Mouse (Mus musculus) forelimb bud, embryonic 11.5 days (tissue): ENCODE data around the gene Coq5.
"Not testable (repeated sequence)": the region's sequence is repeated elsewhere in the genome, so short reads cannot be mapped to it uniquely, and the experiment has no call there.

Experiments used
- DNase-seq: peaks from one replicate; pipeline ENCODE4 v3.0.0-alpha.2; 2012; ENCODE audit warnings: low read depth, low spot score

Gene Coq5

DNA sequence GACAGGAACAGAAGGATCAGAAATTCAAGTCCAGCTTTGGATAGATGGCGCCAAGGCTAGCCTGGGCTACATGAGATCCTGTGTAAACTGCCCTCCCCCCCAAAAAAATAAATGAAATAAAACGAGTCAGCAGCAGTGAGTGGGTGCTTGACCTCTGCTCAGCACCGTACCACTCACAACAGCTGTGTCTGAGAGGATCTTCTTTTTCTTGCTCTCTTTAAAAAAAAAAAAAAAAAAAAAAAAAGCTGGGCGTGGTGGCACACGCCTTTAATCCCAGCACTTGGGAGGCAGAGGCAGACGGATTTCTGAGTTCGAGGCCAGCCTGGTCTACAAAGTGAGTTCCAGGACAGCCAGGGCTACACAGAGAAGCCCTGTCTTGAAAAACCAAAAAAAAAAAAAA lies 22.7 kb downstream of the Coq5 start:
- DNase-seq = not testable (repeated sequence)

DNA sequence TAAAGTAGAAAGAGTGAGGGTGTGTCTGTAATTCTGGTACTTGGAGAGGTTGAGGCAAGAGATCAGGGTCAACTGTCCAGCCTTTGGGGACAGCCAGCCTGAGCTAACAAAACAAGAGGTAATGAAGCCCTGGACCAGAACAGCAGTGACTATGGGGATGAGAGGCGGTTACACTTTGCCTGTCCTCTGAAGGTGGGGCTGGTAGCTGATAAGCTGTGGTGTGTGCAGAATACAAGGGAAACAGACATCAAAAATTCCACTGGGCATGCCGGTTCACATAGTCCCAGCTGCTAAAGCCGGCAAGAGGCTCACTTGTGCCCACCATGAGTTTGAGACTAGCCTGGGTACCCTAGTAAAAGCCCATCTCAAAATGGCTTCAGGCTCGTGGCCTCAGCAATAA lies 32.9 kb downstream of the Coq5 start:
- DNase-seq = no peak

DNA sequence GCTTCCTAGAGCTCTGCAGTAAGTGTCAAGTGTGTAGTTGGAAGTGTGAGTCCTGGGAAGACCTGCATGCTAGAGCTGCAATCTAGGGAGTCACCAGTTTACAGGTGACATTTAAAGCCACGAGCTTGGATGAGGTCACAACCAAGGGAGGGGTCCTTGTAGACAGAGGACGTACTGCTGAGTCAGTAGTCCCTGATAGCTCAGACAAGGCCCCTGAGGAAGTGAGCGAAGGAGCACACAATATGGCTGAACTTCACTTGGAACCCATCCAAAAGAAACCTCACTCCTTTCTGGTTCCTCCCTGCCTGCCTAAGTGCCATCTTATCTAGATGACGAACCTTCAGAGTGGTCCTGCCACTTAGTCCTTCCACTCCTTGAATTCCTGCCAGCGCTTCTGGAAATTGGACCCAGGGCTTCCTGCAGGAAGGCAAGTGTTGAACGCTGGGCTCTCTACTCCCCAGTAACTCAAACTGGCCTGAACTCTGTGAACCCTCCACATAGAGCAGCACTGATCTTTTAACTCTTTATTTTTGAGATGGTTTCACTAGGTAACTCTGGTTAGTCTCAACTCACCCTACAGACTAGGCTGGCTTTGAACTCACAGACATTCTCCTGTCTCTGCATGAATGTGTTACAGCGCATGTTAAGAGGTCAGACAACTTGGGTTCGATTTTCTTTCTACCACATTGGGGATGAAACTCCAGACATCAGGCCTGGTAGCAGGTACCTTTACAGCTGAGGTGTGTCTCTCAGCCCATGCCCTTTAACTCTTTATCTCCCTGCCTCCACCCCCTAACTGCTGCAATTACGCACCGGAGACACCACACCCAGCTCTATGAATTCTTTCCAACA lies 33.6 kb downstream of the Coq5 start:
- no peak for DNase-seq

DNA sequence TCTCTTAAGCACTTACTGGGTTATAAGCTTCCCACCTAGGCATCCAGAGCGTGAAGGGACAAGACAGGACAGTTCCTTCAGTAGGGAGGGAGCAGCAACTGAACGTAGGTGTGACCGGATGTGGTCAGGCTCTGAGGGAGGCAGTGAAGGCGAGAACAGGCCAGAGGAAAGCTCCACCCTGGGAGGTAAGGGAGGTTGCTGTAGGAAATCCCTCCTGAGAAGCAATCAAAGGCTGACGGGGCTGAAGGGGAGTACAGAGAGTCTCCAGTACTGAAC lies 34.1 kb downstream of the Coq5 start:
- no peak for DNase-seq

DNA sequence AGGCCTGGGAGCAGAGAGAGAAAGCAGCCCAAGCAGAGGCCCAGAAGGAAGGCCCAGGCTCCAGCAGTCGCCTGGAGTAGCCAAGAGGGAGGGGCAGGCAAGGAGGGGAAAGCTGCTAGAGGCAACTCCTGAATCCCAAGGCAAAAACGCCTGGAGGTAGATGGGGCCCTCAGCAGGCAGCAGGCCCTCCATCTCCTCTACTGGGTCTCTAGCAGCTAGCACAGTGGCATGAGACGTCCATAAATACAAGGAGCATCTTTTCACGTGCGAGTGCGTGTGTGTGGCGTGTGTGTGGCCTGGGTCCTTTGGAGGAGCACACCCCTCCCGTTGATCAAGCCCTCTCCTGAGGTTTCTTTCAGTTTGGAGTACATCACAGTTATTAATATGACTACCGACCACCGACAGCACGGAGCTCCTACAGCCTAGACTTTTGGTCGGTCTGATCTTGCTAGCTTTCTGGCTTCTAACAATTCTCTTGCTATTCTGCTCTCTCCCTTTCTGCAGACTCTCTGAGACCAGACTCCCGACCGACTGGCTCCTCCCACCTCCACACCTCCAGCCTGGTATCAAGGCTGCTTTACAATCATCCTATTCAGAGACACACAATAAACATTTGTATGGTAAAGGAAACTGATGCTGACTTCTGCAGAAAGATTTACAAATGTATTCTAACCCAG lies 37.6 kb downstream of the Coq5 start:
- peak; percentile 35 for DNase-seq

DNA sequence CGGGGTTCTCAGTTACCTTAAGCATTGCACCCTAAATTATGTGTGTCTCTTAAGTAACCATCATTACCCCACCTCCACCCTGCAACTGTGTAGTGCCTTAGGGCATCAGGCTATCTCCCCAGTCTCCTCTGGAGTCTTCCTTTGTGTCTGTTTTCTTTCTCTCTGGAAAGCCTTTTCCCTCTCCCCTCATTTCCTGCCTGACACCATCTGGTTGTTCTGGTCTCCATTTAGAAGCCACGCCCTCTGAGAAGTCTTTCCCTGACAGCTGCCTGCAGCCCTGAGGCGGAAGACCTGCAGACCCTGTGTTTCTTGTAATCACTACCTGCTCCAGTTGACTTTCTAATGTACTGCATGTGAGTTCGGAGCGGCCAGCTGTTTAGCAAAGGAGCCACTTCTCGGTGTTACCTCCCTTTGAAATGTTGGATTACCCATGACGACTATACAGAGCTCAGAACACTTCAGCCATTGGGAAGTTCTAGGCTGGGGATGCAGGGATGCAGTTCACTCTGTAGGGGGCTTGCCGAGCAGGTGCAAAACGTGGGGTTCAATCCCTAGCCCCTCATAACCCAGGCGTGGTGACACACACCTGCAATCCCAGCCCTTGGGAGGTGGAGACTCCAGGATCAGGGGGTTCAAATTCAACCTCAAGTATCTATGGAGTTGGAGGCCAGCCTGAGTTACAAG lies 38.3 kb downstream of the Coq5 start:
- peak; percentile 85 for DNase-seq

DNA sequence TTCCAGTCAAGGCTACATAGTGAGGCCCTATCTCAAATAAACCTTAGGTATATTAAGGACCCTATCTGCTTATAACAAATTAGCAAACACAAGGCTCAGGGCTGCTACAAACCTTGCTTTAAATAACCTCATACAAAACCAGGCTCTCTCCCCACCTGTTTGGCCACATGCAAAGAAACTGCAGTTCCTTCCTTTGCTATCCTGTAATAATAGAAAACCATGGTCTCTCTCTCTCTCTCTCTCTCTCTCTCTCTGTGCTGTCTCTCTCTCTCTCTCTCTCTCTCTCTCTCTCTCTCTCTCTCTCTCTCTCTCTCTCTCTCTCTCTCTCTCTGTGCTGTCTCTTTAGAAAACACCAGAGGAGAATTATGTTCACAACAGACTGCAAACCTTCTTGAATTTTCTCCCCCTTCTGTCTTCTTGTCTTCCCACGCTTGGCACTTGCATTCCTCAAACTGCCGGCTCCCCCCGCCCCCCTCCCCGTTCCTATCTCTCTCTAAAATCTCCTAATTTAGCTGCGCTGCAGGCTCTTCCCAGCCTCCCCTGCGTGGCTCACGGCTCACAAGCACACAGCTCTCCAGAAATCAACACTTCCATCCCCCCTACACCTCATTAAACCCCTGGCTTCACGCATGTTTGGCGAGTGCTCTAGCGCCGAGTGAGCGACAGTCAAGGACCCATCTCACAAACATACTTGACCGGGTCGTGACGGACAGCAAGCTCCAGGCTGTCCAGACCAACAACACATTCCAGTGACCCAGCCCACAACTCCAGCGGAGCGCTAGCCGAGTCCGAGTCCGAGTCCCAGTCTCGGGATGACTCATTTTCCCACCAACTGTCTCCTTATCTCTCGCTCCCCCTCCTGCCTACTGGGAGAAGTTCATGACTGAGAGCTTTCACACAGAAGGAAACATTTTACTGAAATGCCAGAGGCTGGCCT lies 39.8 kb downstream of the Coq5 start:
- DNase-seq = peak; percentile 40

DNA sequence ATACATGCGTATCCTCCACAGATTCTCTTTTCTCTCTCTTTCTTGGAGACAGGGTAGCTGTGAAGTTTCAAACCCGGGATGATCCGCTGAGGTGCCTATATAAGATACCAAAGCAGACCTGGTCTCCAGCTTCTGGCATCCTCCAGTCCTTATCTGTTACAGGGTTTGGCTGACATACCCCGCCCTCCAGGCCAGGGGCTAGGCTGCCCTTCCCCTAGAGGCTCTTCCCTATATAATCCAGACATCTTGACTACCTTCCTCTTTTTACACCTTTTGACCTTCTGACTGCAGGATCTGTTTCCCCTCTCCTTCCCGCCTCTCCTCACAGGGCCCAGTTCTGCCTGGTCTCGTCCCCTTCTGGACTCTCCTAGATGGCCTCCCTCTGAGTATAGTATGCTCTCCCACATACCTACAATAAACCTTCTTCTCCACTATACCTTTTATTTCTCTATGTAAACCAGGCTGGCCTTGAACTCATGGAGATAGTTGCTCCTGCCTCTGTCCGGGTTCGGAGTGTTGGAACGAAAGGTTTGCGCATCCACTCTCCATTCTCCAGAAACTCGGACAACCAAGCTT lies 46.9 kb downstream of the Coq5 start:
- DNase-seq = no peak

DNA sequence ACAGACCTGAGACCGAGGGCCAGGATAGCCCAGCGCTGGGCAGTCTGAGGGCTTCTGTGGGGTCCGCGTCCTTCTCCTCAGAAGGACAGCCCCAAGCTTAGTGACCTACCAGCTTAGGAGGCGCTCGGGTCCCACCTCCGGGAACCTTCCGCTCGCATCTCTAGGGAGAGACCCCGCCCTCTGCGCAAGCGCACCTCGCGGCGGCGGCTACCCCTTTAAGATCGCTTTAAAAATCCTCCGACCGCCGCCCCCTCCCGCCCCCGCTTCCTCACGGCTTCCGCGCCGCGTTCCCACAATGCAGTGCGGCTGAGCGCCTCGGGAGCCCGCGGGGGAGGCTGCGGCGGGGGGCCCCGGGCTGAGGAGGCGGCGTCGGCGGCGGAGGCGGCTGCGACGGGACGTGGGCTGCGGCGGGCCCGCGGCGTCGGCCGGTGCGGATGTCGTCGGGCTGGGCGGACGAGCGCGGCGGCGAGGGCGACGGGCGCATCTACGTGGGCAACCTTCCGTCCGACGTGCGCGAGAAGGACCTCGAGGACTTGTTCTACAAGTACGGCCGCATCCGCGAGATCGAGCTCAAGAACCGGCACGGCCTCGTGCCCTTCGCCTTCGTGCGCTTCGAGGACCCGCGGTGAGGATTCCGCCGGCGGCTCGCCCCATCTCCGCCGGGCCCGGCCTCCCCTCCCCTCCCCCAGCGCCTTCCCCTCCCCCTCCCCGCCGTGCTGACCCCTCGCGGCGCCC lies 47.6 kb downstream of the Coq5 start, which contains the start of gene Srsf9:
Gene Srsf9 (plus strand): TSS at position 303 of the 735 bp plus-strand sequence.
- DNase-seq = peak; percentile 92

DNA sequence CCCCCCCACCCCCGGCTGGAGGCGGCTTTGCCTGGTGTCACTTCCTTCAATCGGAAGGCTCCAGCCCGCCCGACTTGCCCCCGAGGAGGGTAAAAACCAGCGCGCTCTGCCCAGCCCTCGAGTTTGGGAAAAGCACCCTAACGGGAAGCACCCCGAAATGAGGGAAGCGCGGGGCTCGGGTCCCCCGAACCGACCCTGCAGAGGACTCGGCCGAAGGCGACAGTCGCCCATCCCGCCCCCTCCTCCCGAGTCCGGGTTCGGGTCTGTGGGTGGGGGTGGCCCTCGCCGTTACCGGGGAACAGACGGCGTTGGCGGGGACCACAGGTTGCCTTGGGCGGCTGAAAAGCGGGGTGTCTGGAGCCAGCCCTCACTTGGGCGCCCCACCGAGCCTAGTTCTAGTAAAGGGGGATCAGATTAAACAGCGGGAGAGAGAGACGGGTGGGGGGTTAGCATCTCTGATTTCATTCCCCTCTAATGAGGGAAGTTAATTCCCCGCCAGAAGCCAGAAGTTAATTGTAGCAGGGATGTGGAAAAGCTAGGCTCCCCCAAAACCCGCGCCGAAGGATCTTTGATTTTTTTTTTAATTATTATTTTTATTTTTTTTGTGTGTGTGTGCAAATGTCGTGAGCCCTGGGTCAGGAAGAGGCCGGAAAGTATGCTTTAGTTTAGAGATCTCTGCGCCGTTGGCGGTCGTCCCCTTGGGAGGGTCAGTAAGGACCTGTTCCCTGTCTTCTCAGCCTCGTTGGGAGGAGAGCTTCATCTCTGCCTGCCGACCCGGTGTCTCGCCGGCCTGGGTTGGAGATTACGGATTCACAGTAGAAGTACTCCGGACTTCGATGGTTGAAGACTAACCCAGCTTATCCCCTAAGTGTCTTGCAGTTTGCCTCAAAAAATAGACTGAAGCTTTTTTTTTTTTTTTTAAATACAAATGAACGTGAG lies 48.4 kb downstream of the Coq5 start:
- no peak for DNase-seq

DNA sequence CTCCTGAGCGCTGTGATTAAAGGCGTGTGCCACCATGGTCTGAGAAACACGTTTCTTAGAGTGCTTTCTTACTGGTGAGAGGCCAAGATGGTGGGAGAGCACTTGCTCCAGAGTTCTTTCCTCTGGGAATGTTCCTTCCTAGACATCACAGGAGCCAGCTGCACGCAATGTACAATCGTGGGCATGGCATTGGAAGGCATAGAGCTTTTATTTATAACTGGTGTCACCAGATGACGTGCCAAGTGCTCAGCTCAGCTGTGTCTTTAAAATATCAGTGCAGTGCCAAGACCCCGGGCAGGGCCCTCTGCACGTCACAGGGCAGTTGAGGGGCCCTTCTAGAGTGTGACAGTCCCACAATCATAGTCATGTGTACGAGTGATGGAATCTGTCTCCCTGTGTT lies 51.5 kb downstream of the Coq5 start:
- no peak for DNase-seq

DNA sequence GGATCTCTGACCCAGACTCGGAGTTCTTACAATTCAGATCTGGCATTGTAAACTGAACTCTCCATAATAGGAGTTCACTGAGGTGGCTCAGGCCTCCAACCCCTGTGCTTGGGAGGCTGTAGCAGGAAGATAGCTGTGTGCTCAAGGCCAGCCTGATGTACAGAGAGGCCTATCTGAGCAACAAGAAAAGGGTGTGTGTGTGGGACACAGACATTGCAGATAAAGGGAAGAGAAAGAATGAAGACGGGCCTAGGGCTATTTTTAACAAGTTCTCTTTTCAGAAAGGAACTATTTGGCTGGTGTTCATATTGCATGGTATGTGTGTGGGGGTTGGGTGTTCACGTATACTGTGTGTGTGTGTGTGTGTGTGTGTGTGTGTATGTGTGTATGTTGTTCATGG lies 54.2 kb downstream of the Coq5 start:
- DNase-seq = no peak

DNA sequence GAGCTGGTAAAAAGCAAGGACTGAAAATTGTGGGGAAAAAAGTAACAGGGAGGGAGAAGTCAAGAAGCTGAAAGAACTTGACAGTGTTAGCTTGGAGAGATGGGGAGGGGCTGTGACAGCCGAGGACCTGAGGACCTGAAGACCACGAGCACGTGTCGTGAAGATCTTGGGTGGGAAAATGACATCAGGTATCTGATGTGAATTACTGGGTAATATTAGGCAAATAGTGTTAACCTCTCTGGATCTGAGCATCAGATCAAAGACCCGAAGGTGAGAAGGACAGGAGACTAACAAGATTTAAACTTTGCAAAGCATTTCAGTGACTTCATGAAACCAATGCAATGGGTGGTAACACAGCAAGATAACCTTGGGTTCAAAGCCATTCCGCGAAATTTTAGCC lies 60.5 kb downstream of the Coq5 start:
- no peak for DNase-seq

DNA sequence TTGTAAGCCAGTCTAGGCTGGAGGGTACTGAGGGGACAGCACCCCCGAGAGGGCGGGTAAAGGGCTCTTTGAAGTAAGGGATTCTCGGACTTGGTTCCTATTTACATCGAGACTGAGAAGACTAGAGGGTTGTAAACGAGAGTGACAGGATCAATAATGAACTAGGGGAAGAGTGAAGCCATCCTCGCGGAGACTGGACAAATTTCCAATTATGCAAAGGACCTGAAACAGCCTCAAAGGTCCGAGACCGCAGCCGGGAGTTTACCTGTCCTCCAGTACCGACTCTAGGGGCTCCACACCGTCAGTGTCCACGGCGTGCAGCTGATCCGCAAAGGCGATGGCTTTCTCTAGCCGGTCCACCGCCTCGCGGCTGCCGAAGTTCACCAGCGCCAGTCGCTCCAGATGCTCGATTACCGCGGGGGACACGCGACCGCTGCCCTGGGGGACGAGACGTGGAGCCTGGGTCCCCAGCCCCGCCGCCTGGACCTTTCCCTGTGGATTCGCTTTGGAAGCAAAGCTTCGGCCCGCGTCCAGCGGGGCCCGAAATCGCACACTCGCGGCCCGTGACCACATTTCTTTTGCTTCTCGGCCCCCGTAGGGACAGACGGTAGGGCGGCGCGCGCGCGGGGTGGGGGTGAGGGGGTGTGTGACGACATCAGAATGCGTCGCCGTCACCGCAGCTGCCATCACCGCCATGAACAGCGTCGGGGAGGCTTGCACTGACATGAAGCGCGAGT lies 61.3 kb downstream of the Coq5 start, which contains the start of the genes Gatc and Triap1:
Gene Gatc (minus strand): TSS at position 602 of the 737 bp plus-strand sequence.
Gene Triap1 (plus strand): TSS at position 649 of the 737 bp plus-strand sequence.
- peak; percentile 84 for DNase-seq

DNA sequence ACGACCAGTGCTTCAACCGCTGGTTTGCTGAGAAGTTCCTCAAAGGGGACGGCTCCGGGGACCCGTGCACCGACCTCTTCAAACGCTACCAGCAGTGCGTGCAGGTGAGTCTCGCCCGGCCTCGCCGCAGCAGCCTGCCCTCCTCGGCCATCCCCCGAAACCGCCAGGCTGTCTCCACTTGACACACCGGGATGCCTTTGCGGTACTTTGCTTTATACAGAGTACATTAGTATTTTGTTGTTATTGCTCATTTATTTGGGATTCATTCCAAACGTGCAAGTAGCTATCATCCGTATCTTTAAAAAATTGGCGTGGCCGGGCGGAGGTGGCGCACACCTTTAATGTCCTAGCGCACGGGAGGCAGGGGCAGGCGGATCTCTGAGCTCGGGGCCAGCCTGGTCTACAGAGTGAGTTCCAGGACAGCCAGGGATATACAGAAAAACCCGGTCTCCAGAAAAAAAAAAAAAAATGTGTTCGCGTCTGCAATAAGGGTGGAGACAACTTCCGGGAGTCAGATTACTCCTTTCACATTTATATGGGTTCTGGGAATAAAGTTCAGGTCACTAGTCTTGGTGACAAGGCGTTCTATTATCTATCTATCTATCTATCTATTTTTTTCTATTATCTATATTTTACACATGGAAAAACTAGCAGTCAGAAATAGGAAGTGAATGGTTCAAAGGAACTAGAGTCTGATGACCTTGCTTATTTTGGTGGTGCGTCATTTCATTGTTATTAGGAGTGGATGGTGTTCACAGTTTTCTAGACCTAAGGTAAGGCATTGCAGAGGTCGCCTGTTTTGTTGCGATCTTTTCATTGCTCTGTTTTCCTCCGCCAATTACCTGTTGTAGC lies 62.1 kb downstream of the Coq5 start:
- no peak for DNase-seq
